Mouse (Mus musculus): Measurements from ENCODE around the gene Ptprm. TPM values are rescaled to one million over a fixed set of nuclear protein-coding genes. Genes with fewer than 3 reads are reported as not detected.

Gene Ptprm
- polyA plus RNA-seq, 1 experiment from 2014 or later = 19.7 TPM

GRCm38 (mm10) chr17:67238866-67239265 is 115.4 kb downstream of the Ptprm start:
- H3K4me2 ChIP-seq (ENCODE audit: low read length) = no peak overlapping the region
- peaks cover 15% of the 10 kb centered on the region for H3K4me1 ChIP-seq (ENCODE audit: control insufficient read depth, insufficient read depth, low read length)
- no peaks in the 10 kb centered on the region for H3K27me3 ChIP-seq (ENCODE audit: control insufficient read depth, insufficient read depth, low read depth, low read length)
- no peak for ATAC-seq
- H3K27ac ChIP-seq (ENCODE audit: low read length) = no peak overlapping the region
- no peaks in the 10 kb centered on the region for H3K36me3 ChIP-seq (ENCODE audit: control insufficient read depth, insufficient read depth, low read length)
- H3K9me3 ChIP-seq (replicated peaks; ENCODE audit: control insufficient read depth, low read length, poor library complexity, severe bottlenecking) = no peaks in the 10 kb centered on the region
- no peak overlapping the region for H3K4me3 ChIP-seq (ENCODE audit: low read depth, low read length)
- WGBS = 94% methylated on average over 7 of the region's 7 CpGs
- no peak overlapping the region for H3K9ac ChIP-seq (ENCODE audit: low read depth, low read length)

GRCm38 (mm10) chr17:67237407-67237806 is 116.8 kb downstream of the Ptprm start:
- no peak overlapping the region for H3K27ac ChIP-seq (ENCODE audit: low read length)
- H3K9me3 ChIP-seq (replicated peaks; ENCODE audit: control insufficient read depth, low read length, poor library complexity, severe bottlenecking) = no peaks in the 10 kb centered on the region
- ATAC-seq = no peak
- H3K4me3 ChIP-seq (ENCODE audit: low read depth, low read length) = no peak overlapping the region
- no peaks in the 10 kb centered on the region for H3K27me3 ChIP-seq (ENCODE audit: control insufficient read depth, insufficient read depth, low read depth, low read length)
- WGBS = 81% methylated on average over 10 of the region's 10 CpGs
- H3K4me1 ChIP-seq (ENCODE audit: control insufficient read depth, insufficient read depth, low read length) = peaks cover 9% of the 10 kb centered on the region
- H3K9ac ChIP-seq (ENCODE audit: low read depth, low read length) = no peak overlapping the region
- no peak overlapping the region for H3K4me2 ChIP-seq (ENCODE audit: low read length)
- H3K36me3 ChIP-seq (ENCODE audit: control insufficient read depth, insufficient read depth, low read length) = no peaks in the 10 kb centered on the region

- 90% methylated on average over 9 of the region's 9 CpGs for WGBS
Observed at GRCm38 (mm10) chr17:67233063-67233462, 121.2 kb downstream of the Ptprm start.

GRCm38 (mm10) chr17:67226991-67227390 is 127.3 kb downstream of the Ptprm start:
- ATAC-seq = no peak
- Histone ChIP-seq H3K9ac (ENCODE audit: low read depth, low read length) (no peak overlapping the region), H3K27me3 (ENCODE audit: control insufficient read depth, insufficient read depth, low read depth, low read length) (no peaks in the 10 kb centered on the region), H3K9me3 (replicated peaks; ENCODE audit: control insufficient read depth, low read length, poor library complexity, severe bottlenecking) (no peaks in the 10 kb centered on the region), H3K4me2 (ENCODE audit: low read length) (no peak overlapping the region), H3K27ac (ENCODE audit: low read length) (no peak overlapping the region), H3K4me1 (ENCODE audit: control insufficient read depth, insufficient read depth, low read length) (peaks cover 2% of the 10 kb centered on the region; the same call in 1 of the 2 replicates), H3K36me3 (ENCODE audit: control insufficient read depth, insufficient read depth, low read length) (no peaks in the 10 kb centered on the region), H3K4me3 (ENCODE audit: low read depth, low read length) (no peak overlapping the region)
- WGBS = 14% methylated on average over 5 of the region's 5 CpGs

More at GRCm38 (mm10) chr17:67233063-67233462, 121.2 kb downstream of the Ptprm start:
- Histone ChIP-seq H3K27ac (ENCODE audit: low read length) (no peak overlapping the region), H3K4me2 (ENCODE audit: low read length) (no peak overlapping the region), H3K36me3 (ENCODE audit: control insufficient read depth, insufficient read depth, low read length) (no peaks in the 10 kb centered on the region), H3K9ac (ENCODE audit: low read depth, low read length) (no peak overlapping the region), H3K9me3 (replicated peaks; ENCODE audit: control insufficient read depth, low read length, poor library complexity, severe bottlenecking) (no peaks in the 10 kb centered on the region), H3K4me1 (ENCODE audit: control insufficient read depth, insufficient read depth, low read length) (no peaks in the 10 kb centered on the region; the same call in 1 of the 2 replicates), H3K4me3 (ENCODE audit: low read depth, low read length) (no peak overlapping the region), H3K27me3 (ENCODE audit: control insufficient read depth, insufficient read depth, low read depth, low read length) (no peaks in the 10 kb centered on the region)
- no peak for ATAC-seq

GRCm38 (mm10) chr17:67215326-67215725 is 138.9 kb downstream of the Ptprm start:
- H3K4me1 ChIP-seq (ENCODE audit: control insufficient read depth, insufficient read depth, low read length) = no peaks in the 10 kb centered on the region
- H3K9ac ChIP-seq (ENCODE audit: low read depth, low read length) = no peak overlapping the region
- no peak overlapping the region for H3K4me3 ChIP-seq (ENCODE audit: low read depth, low read length)
- no peaks in the 10 kb centered on the region for H3K27me3 ChIP-seq (ENCODE audit: control insufficient read depth, insufficient read depth, low read depth, low read length)
- H3K27ac ChIP-seq (ENCODE audit: low read length) = no peak overlapping the region
- H3K4me2 ChIP-seq (ENCODE audit: low read length) = no peak overlapping the region
- no peaks in the 10 kb centered on the region for H3K9me3 ChIP-seq (replicated peaks; ENCODE audit: control insufficient read depth, low read length, poor library complexity, severe bottlenecking)
- H3K36me3 ChIP-seq (ENCODE audit: control insufficient read depth, insufficient read depth, low read length) = no peaks in the 10 kb centered on the region
- 96% methylated on average over 1 of the region's 1 CpGs for WGBS
- ATAC-seq = no peak

- no peaks in the 10 kb centered on the region for H3K27me3 ChIP-seq (ENCODE audit: control insufficient read depth, insufficient read depth, low read depth, low read length)
- H3K4me3 ChIP-seq (ENCODE audit: low read depth, low read length) = no peak overlapping the region
- H3K9ac ChIP-seq (ENCODE audit: low read depth, low read length) = no peak overlapping the region
- no peak for ATAC-seq
- no peak overlapping the region for H3K4me2 ChIP-seq (ENCODE audit: low read length)
- no peaks in the 10 kb centered on the region for H3K9me3 ChIP-seq (replicated peaks; ENCODE audit: control insufficient read depth, low read length, poor library complexity, severe bottlenecking)
- 29% methylated on average over 3 of the region's 3 CpGs for WGBS
- no peak overlapping the region for H3K27ac ChIP-seq (ENCODE audit: low read length)
- H3K4me1 ChIP-seq (ENCODE audit: control insufficient read depth, insufficient read depth, low read length) = no peaks in the 10 kb centered on the region
- no peaks in the 10 kb centered on the region for H3K36me3 ChIP-seq (ENCODE audit: control insufficient read depth, insufficient read depth, low read length)
Observed at GRCm38 (mm10) chr17:67213711-67214110, 140.5 kb downstream of the Ptprm start.

GRCm38 (mm10) chr17:67209676-67210344 is 144.4 kb downstream of the Ptprm start:
- no peaks in the 10 kb centered on the region for H3K36me3 ChIP-seq (ENCODE audit: control insufficient read depth, insufficient read depth, low read length)
- H3K9ac ChIP-seq (ENCODE audit: low read depth, low read length) = no peak overlapping the region
- 76% methylated on average over 8 of the region's 8 CpGs for WGBS
- no peak overlapping the region for H3K27ac ChIP-seq (ENCODE audit: low read length)
- H3K9me3 ChIP-seq (replicated peaks; ENCODE audit: control insufficient read depth, low read length, poor library complexity, severe bottlenecking) = no peaks in the 10 kb centered on the region
- no peak overlapping the region for H3K4me2 ChIP-seq (ENCODE audit: low read length)
- H3K27me3 ChIP-seq (ENCODE audit: control insufficient read depth, insufficient read depth, low read depth, low read length) = no peaks in the 10 kb centered on the region
- H3K4me3 ChIP-seq (ENCODE audit: low read depth, low read length) = no peak overlapping the region
- ATAC-seq = no peak
- H3K4me1 ChIP-seq (ENCODE audit: control insufficient read depth, insufficient read depth, low read length) = no peaks in the 10 kb centered on the region

GRCm38 (mm10) chr17:67208600-67208999 is 145.7 kb downstream of the Ptprm start:
- H3K27ac ChIP-seq (ENCODE audit: low read length) = no peak overlapping the region
- H3K9me3 ChIP-seq (replicated peaks; ENCODE audit: control insufficient read depth, low read length, poor library complexity, severe bottlenecking) = no peaks in the 10 kb centered on the region
- no peak overlapping the region for H3K4me2 ChIP-seq (ENCODE audit: low read length)
- no peaks in the 10 kb centered on the region for H3K36me3 ChIP-seq (ENCODE audit: control insufficient read depth, insufficient read depth, low read length)
- H3K4me3 ChIP-seq (ENCODE audit: low read depth, low read length) = no peak overlapping the region
- H3K4me1 ChIP-seq (ENCODE audit: control insufficient read depth, insufficient read depth, low read length) = no peaks in the 10 kb centered on the region
- no peak for ATAC-seq
- 90% methylated on average over 5 of the region's 5 CpGs for WGBS
- no peak overlapping the region for H3K9ac ChIP-seq (ENCODE audit: low read depth, low read length)
- H3K27me3 ChIP-seq (ENCODE audit: control insufficient read depth, insufficient read depth, low read depth, low read length) = no peaks in the 10 kb centered on the region

- Histone ChIP-seq H3K4me2 (ENCODE audit: low read length) (no peak overlapping the region), H3K27me3 (ENCODE audit: control insufficient read depth, insufficient read depth, low read depth, low read length) (no peaks in the 10 kb centered on the region), H3K4me3 (ENCODE audit: low read depth, low read length) (no peak overlapping the region), H3K9ac (ENCODE audit: low read depth, low read length) (no peak overlapping the region), H3K36me3 (ENCODE audit: control insufficient read depth, insufficient read depth, low read length) (no peaks in the 10 kb centered on the region), H3K27ac (ENCODE audit: low read length) (no peak overlapping the region), H3K9me3 (replicated peaks; ENCODE audit: control insufficient read depth, low read length, poor library complexity, severe bottlenecking) (no peaks in the 10 kb centered on the region), H3K4me1 (ENCODE audit: control insufficient read depth, insufficient read depth, low read length) (no peaks in the 10 kb centered on the region)
- ATAC-seq = no peak
- WGBS = 94% methylated on average over 4 of the region's 4 CpGs
Observed at GRCm38 (mm10) chr17:67206984-67207383, 147.3 kb downstream of the Ptprm start.

All from midbrain, embryonic 16.5 days (tissue).